Mouse (Mus musculus): ENCODE measurements around the gene Abcd4. TPM values are rescaled to one million over a fixed set of nuclear protein-coding genes. Genes with fewer than 3 reads are reported as not detected.
A peak's percentile ranks its signal among the peaks of the same experiment; 100 is the strongest.

Abcd4 gene
- polyA plus RNA-seq, 1 experiment from 2014 or later = 7.9 TPM

- no peak overlapping the region; the same call in 1 of the 2 replicates for H3K9ac ChIP-seq (ENCODE audit: low read depth, low read length)
- WGBS = 6% methylated on average over 10 of the region's 10 CpGs
- peak overlapping the region; percentile 42 for H3K4me2 ChIP-seq (replicated peaks; ENCODE audit: low read depth, low read length)
- no peaks in the 10 kb centered on the region; the same call in 1 of the 2 replicates for H3K4me1 ChIP-seq (replicated peaks; ENCODE audit: control insufficient read depth, insufficient read depth, low read length)
- H3K36me3 ChIP-seq (ENCODE audit: control insufficient read depth, insufficient read depth, low read length) = no peaks in the 10 kb centered on the region
- H3K27me3 ChIP-seq (ENCODE audit: control insufficient read depth, insufficient read depth, low read length) = no peaks in the 10 kb centered on the region
- ATAC-seq (ENCODE audit: low FRiP score) (peak; percentile 63; the same call in 1 of the 2 replicates), DNase-seq (ENCODE audit: low spot score) (peak; percentile 38)
- H3K9me3 ChIP-seq (ENCODE audit: control insufficient read depth, low read length) = no peaks in the 10 kb centered on the region
- no peak overlapping the region for H3K27ac ChIP-seq (ENCODE audit: low read depth, low read length)
- H3K4me3 ChIP-seq (ENCODE audit: low read depth, low read length) = peak overlapping the region; percentile 63
Measured at GRCm38 (mm10) chr12:84617663-84618062, 450 bp upstream of the Abcd4 start.

GRCm38 (mm10) chr12:84614524-84614923, 2.7 kb downstream of the Abcd4 start:
- 80% methylated on average over 7 of the region's 7 CpGs for WGBS
- Histone ChIP-seq H3K27me3 (ENCODE audit: control insufficient read depth, insufficient read depth, low read length) (no peaks in the 10 kb centered on the region), H3K9me3 (ENCODE audit: control insufficient read depth, low read length) (no peaks in the 10 kb centered on the region), H3K27ac (ENCODE audit: low read depth, low read length) (no peak overlapping the region), H3K36me3 (ENCODE audit: control insufficient read depth, insufficient read depth, low read length) (no peaks in the 10 kb centered on the region), H3K4me2 (replicated peaks; ENCODE audit: low read depth, low read length) (no peak overlapping the region), H3K9ac (ENCODE audit: low read depth, low read length) (no peak overlapping the region), H3K4me1 (replicated peaks; ENCODE audit: control insufficient read depth, insufficient read depth, low read length) (no peaks in the 10 kb centered on the region; the same call in 1 of the 2 replicates), H3K4me3 (ENCODE audit: low read depth, low read length) (no peak overlapping the region)
- no peak for DNase-seq (ENCODE audit: low spot score)
- ATAC-seq (ENCODE audit: low FRiP score) = no peak

GRCm38 (mm10) chr12:84614001-84614400, 3.2 kb downstream of the Abcd4 start:
- whole genome bisulfite sequencing = 89% methylated on average over 11 of the region's 11 CpGs
- ATAC-seq (ENCODE audit: low FRiP score) (no peak), DNase-seq (ENCODE audit: low spot score) (no peak)
- Histone ChIP-seq H3K9me3 (ENCODE audit: control insufficient read depth, low read length) (no peaks in the 10 kb centered on the region), H3K4me3 (ENCODE audit: low read depth, low read length) (no peak overlapping the region), H3K36me3 (ENCODE audit: control insufficient read depth, insufficient read depth, low read length) (no peaks in the 10 kb centered on the region), H3K9ac (ENCODE audit: low read depth, low read length) (no peak overlapping the region), H3K27me3 (ENCODE audit: control insufficient read depth, insufficient read depth, low read length) (no peaks in the 10 kb centered on the region), H3K27ac (ENCODE audit: low read depth, low read length) (no peak overlapping the region), H3K4me2 (replicated peaks; ENCODE audit: low read depth, low read length) (no peak overlapping the region), H3K4me1 (replicated peaks; ENCODE audit: control insufficient read depth, insufficient read depth, low read length) (no peaks in the 10 kb centered on the region; the same call in 1 of the 2 replicates)

- no peaks in the 10 kb centered on the region for H3K36me3 ChIP-seq (ENCODE audit: control insufficient read depth, insufficient read depth, low read length)
- WGBS = 69% methylated on average over 8 of the region's 8 CpGs
- no peak overlapping the region for H3K4me3 ChIP-seq (ENCODE audit: low read depth, low read length)
- ATAC-seq (ENCODE audit: low FRiP score) = no peak
- H3K4me1 ChIP-seq (replicated peaks; ENCODE audit: control insufficient read depth, insufficient read depth, low read length) = no peaks in the 10 kb centered on the region
- no peak overlapping the region for H3K9ac ChIP-seq (ENCODE audit: low read depth, low read length)
- no peak overlapping the region for H3K4me2 ChIP-seq (replicated peaks; ENCODE audit: low read depth, low read length)
- DNase-seq (ENCODE audit: low spot score) = no peak
- H3K9me3 ChIP-seq (ENCODE audit: control insufficient read depth, low read length) = no peaks in the 10 kb centered on the region
- H3K27ac ChIP-seq (ENCODE audit: low read depth, low read length) = no peak overlapping the region
- H3K27me3 ChIP-seq (ENCODE audit: control insufficient read depth, insufficient read depth, low read length) = no peaks in the 10 kb centered on the region
Measured at GRCm38 (mm10) chr12:84612518-84612917, 4.7 kb downstream of the Abcd4 start.

GRCm38 (mm10) chr12:84611718-84612117, 5.5 kb downstream of the Abcd4 start:
- WGBS = 91% methylated on average over 10 of the region's 10 CpGs
- Histone ChIP-seq H3K4me3 (ENCODE audit: low read depth, low read length) (no peak overlapping the region), H3K9ac (ENCODE audit: low read depth, low read length) (no peak overlapping the region), H3K36me3 (ENCODE audit: control insufficient read depth, insufficient read depth, low read length) (no peaks in the 10 kb centered on the region), H3K4me2 (replicated peaks; ENCODE audit: low read depth, low read length) (no peak overlapping the region), H3K27me3 (ENCODE audit: control insufficient read depth, insufficient read depth, low read length) (no peaks in the 10 kb centered on the region), H3K9me3 (ENCODE audit: control insufficient read depth, low read length) (no peaks in the 10 kb centered on the region), H3K27ac (ENCODE audit: low read depth, low read length) (no peak overlapping the region), H3K4me1 (replicated peaks; ENCODE audit: control insufficient read depth, insufficient read depth, low read length) (no peaks in the 10 kb centered on the region)
- DNase-seq (ENCODE audit: low spot score) (no peak), ATAC-seq (ENCODE audit: low FRiP score) (no peak)

GRCm38 (mm10) chr12:84605860-84606259, 11.4 kb downstream of the Abcd4 start:
- no peak overlapping the region for H3K27ac ChIP-seq (ENCODE audit: low read depth, low read length)
- no peaks in the 10 kb centered on the region for H3K4me1 ChIP-seq (replicated peaks; ENCODE audit: control insufficient read depth, insufficient read depth, low read length)
- H3K27me3 ChIP-seq (ENCODE audit: control insufficient read depth, insufficient read depth, low read length) = no peaks in the 10 kb centered on the region
- no peaks in the 10 kb centered on the region for H3K9me3 ChIP-seq (ENCODE audit: control insufficient read depth, low read length)
- H3K4me2 ChIP-seq (replicated peaks; ENCODE audit: low read depth, low read length) = no peak overlapping the region
- DNase-seq (ENCODE audit: low spot score) = no peak
- WGBS = 78% methylated on average over 7 of the region's 7 CpGs
- no peak overlapping the region for H3K4me3 ChIP-seq (ENCODE audit: low read depth, low read length)
- no peak for ATAC-seq (ENCODE audit: low FRiP score)
- no peaks in the 10 kb centered on the region for H3K36me3 ChIP-seq (ENCODE audit: control insufficient read depth, insufficient read depth, low read length)
- no peak overlapping the region for H3K9ac ChIP-seq (ENCODE audit: low read depth, low read length)

GRCm38 (mm10) chr12:84604001-84604400, 13.2 kb downstream of the Abcd4 start:
- no peak for DNase-seq (ENCODE audit: low spot score)

GRCm38 (mm10) chr12:84598324-84598723, 18.9 kb downstream of the Abcd4 start:
- Histone ChIP-seq H3K4me2 (replicated peaks; ENCODE audit: low read depth, low read length) (no peak overlapping the region), H3K27ac (ENCODE audit: low read depth, low read length) (no peak overlapping the region), H3K9ac (ENCODE audit: low read depth, low read length) (no peak overlapping the region), H3K27me3 (ENCODE audit: control insufficient read depth, insufficient read depth, low read length) (no peaks in the 10 kb centered on the region; the same call in 1 of the 2 replicates), H3K4me1 (replicated peaks; ENCODE audit: control insufficient read depth, insufficient read depth, low read length) (no peaks in the 10 kb centered on the region; the same call in 1 of the 2 replicates), H3K9me3 (ENCODE audit: control insufficient read depth, low read length) (no peaks in the 10 kb centered on the region), H3K4me3 (ENCODE audit: low read depth, low read length) (no peak overlapping the region), H3K36me3 (ENCODE audit: control insufficient read depth, insufficient read depth, low read length) (no peaks in the 10 kb centered on the region)
- 19% methylated on average over 8 of the region's 8 CpGs for WGBS
- ATAC-seq (ENCODE audit: low FRiP score) = no peak
- DNase-seq (ENCODE audit: low spot score) = no peak

More at GRCm38 (mm10) chr12:84604001-84604400, 13.2 kb downstream of the Abcd4 start:
- no peak overlapping the region for H3K27ac ChIP-seq (ENCODE audit: low read depth, low read length)
- H3K36me3 ChIP-seq (ENCODE audit: control insufficient read depth, insufficient read depth, low read length) = no peaks in the 10 kb centered on the region
- 97% methylated on average over 6 of the region's 7 CpGs for WGBS
- H3K27me3 ChIP-seq (ENCODE audit: control insufficient read depth, insufficient read depth, low read length) = no peaks in the 10 kb centered on the region
- H3K4me1 ChIP-seq (replicated peaks; ENCODE audit: control insufficient read depth, insufficient read depth, low read length) = no peaks in the 10 kb centered on the region
- H3K9ac ChIP-seq (ENCODE audit: low read depth, low read length) = no peak overlapping the region
- H3K4me2 ChIP-seq (replicated peaks; ENCODE audit: low read depth, low read length) = no peak overlapping the region
- ATAC-seq (ENCODE audit: low FRiP score) = no peak
- H3K4me3 ChIP-seq (ENCODE audit: low read depth, low read length) = no peak overlapping the region
- no peaks in the 10 kb centered on the region for H3K9me3 ChIP-seq (ENCODE audit: control insufficient read depth, low read length)
